Mouse (Mus musculus) stomach, embryonic 14.5 days (tissue): Measurements from ENCODE around the gene Morn5. TPM values are rescaled to one million over a fixed set of nuclear protein-coding genes. Genes with fewer than 3 reads are reported as not detected.

Experiments
- polyA plus RNA-seq: library from polyadenylated mRNA; unstranded; fragments of >200 nt; fragmentation: Nextera tagmentation; extraction: Ambion mirVana; gene quantifications from 2 replicates; pipeline ENCODE4 v1.2.1, GENCODE M21; 2014

Gene Morn5
- polyA plus RNA-seq, 1 experiment from 2014 or later = not detected

Other genes starting within 250 kb of the Morn5 start
- gene Ttll11, start 69.5 kb upstream of the Morn5 start, polyA plus RNA-seq = 0.41 and 0.49 TPM in 2 replicates
- 220 and 238 TPM in 2 replicates for gene Ndufa8, start 52 bp upstream of the Morn5 start, polyA plus RNA-seq
- 0.87 and 1.5 TPM in 2 replicates for gene Lhx6, start 56.0 kb downstream of the Morn5 start, polyA plus RNA-seq
- 33.8 and 42.6 TPM in 2 replicates for gene Mrrf, start 86.9 kb downstream of the Morn5 start, polyA plus RNA-seq
- gene Rbm18, start 87.3 kb downstream of the Morn5 start, polyA plus RNA-seq = 78.4 and 78.7 TPM in 2 replicates
- 30.7 and 34.1 TPM in 2 replicates for gene Ptgs1, start 181.0 kb downstream of the Morn5 start, polyA plus RNA-seq